Mouse (Mus musculus) mouse trophoblast stem cell (cell line): ENCODE results near the gene Setd4.

Experiments
- in situ Hi-C, 2 experiments: fragments of 300-500 bp; cut with MseI, MboI; formaldehyde crosslinking; loops; 2 replicates in 1 of 2; 3 replicates in 1 of 2; pipeline ENCODE4 v1.15.1; 2025

Setd4 gene

GRCm38 (mm10) chr16:93592711-93593110 lies 11.2 kb downstream of the Setd4 start:
- in situ Hi-C loops = no loop called here

DNA sequence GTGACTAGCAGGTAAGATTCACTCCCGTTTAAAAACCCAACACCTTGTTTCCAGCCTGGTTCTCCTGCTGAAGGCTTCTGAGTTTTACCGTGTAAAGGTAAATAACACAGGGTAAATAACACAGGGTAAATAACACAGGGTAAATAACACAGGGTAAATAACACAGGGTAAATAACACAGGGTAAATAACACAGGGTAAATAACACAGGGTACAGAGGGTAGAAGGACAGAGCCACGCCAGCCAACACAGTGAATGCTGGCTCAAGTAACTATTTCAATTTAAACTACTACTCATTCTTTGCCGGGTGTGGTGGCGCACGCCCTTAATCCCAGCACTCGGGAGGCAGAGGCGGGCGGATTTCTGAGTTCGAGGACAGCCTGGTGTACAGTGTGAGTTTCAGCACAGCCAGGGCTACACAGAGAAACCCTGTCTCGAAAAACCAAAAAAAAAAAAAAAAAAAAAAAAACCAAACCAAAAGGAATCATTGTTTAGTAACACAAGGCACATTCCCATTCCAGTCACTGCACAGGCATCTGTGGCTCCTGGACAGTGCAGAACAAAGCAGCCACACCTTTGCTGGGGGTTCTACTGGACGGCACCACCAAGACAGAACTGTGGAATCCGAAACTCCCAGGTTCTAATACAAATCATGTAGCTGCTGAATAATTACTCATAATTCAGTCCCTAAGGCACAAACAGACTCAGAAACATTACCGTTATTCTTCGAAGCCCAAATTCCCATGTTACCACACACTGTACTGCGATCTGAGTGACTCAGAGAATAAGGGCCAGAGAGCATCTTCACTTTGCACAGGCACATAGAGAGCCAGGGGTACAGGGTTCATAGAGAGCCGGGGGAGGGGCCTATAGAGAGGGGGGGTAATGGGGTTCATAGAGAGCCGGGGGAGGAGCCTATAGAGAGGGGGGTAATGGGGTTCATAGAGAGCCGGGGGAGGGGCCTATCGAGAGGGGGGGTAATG lies 12.1 kb downstream of the Setd4 start:
- in situ Hi-C loops = no loop called here

DNA sequence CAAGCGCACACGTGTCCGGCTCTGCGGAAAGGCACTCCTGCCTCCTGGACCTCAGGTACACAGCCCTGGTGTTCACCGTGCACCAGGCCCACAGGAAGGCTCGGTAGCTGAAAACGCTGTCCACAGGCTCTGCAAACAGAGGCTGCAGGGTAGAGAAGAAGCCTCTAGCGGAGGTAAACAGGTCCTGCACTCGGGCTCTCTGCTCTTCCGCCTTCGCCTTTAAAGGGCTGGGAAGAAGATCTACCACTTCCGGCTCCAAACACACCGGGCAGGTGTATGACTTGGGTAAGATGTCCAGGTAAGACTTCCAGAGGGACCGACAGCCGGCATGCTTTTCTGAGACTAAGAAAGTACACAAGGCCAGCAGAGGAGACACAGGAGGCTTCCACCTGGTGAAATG lies 12.9 kb downstream of the Setd4 start:
- in situ Hi-C loops = no loop called here

DNA sequence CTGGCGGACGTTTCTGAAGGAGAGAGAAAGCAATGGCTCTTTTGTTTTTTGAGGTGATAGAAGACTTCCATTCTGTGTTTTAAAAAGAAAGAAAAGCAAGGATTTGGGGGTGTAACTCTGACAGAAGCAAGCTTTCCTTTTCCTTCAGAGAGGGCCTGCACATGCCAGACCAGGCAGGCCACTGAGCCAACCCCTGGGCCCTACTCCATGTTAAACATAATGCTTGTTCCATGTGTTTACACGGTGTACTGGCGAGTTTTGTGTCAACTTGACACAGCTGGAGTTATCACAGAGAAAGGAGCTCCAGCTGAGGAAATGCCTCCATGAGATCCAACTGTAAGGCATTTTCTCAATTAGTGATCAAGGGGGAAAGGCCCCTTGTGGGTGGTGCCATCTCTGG lies 15.6 kb downstream of the Setd4 start:
- in situ Hi-C loops = no loop called here

GRCm38 (mm10) chr16:93586382-93586781 lies 17.5 kb downstream of the Setd4 start:
- in situ Hi-C loops = no loop called here

DNA sequence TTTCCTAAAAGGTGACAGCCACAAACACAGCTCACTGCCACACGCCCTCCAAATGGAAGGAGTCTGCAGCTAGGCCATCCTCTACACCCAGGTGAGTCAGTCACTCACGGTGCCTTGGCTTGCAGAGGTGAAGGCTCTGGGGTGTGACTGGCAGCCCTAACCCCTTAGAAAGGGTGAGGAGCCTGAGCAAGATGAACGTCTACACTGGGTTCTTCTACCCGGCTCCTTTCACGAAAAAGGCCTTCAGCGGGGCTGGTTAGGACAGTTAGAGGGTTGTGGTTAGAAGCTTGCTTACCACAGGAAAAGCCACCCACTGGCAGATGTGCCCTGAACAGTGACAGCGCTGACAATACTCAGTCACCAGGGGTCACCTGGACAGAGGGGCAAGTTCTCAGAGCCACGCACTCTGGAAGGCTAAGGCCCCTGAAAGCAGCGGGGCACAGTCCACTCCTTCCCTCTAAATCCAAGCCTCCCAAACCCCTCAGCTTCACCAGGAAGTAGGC lies 18.1 kb downstream of the Setd4 start:
- in situ Hi-C loops = no loop called here

- in situ Hi-C loops = no loop called here
These were observed 18.7 kb downstream of the Setd4 start for GRCm38 (mm10) chr16:93584976-93585702.

- in situ Hi-C loops = no loop called here
These were observed 22.7 kb downstream of the Setd4 start for GRCm38 (mm10) chr16:93581125-93581524.

- in situ Hi-C loops = no loop called here
These were observed 25.4 kb downstream of the Setd4 start for GRCm38 (mm10) chr16:93578346-93579005.

DNA sequence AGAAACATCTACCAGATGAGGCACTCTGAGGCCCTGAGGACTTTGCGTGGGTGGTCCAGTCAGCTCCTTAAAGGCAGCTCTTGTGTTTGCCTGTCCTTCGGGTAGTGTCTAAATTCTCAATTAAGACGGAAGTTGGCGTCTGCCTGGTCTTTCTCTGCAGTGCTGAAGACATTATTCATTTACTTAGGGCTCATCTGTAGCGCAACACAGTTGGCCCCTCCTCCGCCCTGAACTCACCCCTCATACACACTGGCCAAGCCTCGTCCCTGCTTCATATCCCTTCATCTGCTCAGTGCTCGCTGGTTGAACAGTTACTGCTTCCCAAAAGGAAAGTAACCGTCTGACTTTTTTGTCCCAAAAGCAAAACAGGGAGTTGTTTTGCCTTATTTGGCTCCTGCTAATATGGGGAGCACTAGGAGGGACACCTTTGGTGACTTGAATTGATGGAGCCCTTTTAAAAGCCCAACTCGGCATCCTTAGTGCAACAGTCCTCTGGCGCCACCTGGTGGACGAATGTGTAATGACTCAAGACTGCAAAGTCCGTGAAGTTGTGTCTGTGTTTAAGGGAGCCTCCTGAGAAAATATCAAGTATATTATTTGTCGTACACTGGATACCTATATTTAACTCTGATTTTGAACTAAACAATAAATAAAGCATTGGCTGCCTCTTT lies 27.3 kb downstream of the Setd4 start:
- in situ Hi-C loops = no loop called here

GRCm38 (mm10) chr16:93575574-93575973 lies 28.3 kb downstream of the Setd4 start:
- in situ Hi-C loops = no loop called here

- in situ Hi-C loops = no loop called here
These were observed 29.2 kb downstream of the Setd4 start for GRCm38 (mm10) chr16:93574521-93575191.

GRCm38 (mm10) chr16:93573434-93573833 lies 30.4 kb downstream of the Setd4 start:
- in situ Hi-C loops = no loop called here

- in situ Hi-C loops = no loop called here
These were observed 31.5 kb downstream of the Setd4 start for GRCm38 (mm10) chr16:93572383-93572782.

DNA sequence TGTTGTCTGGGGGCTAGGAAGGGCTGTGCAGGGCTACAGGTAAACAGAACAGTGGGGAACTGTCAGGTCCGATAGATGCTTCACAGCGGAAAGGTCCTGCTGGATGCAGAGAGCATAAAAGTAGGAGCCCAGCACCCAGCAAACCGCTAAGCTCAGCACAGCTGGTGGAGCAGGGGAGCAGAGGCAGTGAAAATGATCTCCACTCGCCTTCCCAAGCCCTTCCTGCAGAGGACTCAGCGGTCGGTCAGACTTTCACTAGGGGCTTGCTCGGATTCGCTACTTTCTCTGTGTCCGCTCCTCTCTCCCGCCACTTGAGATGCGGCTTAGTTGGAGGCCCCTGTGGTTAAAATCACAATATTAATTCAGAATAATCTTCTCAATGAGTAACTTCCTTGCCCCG lies 45.4 kb downstream of the Setd4 start:
- in situ Hi-C loops = no loop called here

GRCm38 (mm10) chr16:93557646-93558045 lies 46.2 kb downstream of the Setd4 start:
- in situ Hi-C loops = no loop called here

GRCm38 (mm10) chr16:93552686-93553513 lies 51.0 kb downstream of the Setd4 start:
- in situ Hi-C loops = no loop called here

DNA sequence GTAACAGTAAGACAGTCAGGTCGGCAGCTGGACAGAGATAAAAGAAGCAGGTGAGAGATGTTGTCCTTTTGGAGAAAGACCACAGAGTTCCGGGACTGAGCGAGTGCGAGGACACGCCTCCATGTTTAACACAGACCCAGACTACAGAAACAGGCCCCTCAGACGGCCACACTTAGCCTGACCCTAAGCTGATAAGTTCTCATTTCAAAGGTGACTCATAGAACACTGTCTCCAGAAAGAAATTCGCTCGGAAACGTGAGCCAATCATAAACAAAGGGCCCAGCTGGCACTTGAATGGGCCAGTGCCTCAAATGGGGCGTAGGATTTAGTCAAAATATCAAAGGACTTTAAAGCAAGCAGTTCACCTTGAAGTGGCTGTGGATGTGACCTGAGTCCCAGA lies 54.6 kb downstream of the Setd4 start:
- in situ Hi-C loops = no loop called here

GRCm38 (mm10) chr16:93548045-93548444 lies 55.8 kb downstream of the Setd4 start:
- in situ Hi-C loops = no loop called here

- in situ Hi-C loops = no loop called here
These were observed 56.7 kb downstream of the Setd4 start for GRCm38 (mm10) chr16:93547122-93547521.
